Mouse (Mus musculus) megakaryocyte, adult 5-6 weeks (primary cell): Measurements from ENCODE around the gene Omg. TPM values are rescaled to one million over a fixed set of nuclear protein-coding genes. Genes with fewer than 3 reads are reported as not detected.

Experiments used
- ATAC-seq: 2 replicates; pipeline ENCODE4 v1.8.0; 2016; ENCODE audit warnings: mild to moderate bottlenecking, inconsistent platforms; ENCODE audit not compliant: poor library complexity, severe bottlenecking
- total RNA-seq, 2 experiments: library from RNA; stranded (forward) in 1 of 2; stranded (reverse) in 1 of 2; fragments of 153-499, 151-499 nt in 1 of 2; fragments of 221-1000, 200-1000 nt in 1 of 2; gene quantifications; 2 replicates each; pipeline versions ENCODE4 v1.2.3 to v1.2.4; 2015 to 2017

Omg gene
- 2.8 and 3.4 TPM in 2 replicates for total RNA-seq (2015)
- 0.37 and 1.1 TPM in 2 replicates for total RNA-seq (2017)

DNA sequence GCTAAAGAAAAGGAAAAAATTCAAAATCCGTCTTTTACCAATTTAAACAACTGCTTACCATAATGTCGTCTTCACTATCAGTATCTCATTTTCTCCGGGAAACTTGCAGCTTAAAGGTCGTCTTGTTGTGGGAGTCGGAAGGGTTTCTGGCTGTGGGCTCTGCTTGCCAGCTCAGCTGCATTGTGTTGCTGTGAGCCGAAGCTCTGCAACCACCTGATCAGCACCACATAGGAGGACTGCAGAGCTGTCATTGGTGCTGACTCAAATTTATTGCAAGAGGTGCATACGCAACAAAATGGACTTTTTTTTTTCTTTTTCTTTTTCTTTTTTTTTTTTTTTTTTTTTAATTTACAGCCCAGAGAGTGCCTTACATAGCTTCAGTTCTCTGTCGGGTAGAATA is at the start of gene Omg:
Gene Omg, minus strand, starts transcription at position 240 of the 400 bp plus-strand sequence.
- ATAC-seq, result no peak

- no peak for ATAC-seq
Measured at GRCm38 (mm10) chr11:79552622-79553021, 48.7 kb upstream of the Omg start.

DNA sequence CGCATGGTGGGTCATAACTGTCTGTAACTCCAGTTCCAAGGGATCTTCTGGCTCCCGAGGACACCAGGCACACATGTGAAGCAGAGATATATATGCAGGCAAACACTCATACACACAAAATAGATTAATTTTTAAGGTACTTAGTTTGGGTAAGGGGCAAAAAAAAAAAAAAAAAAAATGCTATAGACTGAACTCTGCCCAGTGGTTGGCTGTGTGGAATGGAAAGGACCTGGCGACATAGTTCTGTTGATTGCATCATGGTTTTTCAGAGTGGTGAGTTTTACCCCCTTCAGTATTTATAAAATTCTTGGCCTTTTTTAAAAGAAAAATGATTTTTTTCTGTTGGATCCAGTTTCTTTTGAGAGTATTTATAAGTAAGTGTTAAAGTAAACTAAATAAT is 32.4 kb upstream of the Omg start:
- ATAC-seq, result no peak

DNA sequence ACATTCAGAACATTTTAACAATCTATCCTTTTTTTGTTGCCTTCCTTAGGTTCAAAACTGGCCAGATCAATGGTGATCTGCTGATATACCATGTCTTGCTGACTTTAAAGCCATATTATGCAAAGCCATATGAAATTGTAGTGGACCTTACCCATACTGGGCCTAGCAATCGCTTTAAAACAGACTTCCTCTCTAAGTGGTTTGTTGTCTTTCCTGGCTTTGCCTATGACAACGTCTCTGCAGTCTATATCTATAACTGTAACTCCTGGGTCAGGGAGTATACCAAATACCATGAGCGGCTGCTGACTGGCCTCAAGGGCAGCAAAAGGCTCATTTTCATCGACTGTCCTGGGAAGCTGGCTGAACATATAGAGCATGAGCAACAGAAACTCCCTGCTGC is 31.7 kb upstream of the Omg start:
- ATAC-seq, result no peak

- ATAC-seq, result no peak
Measured at GRCm38 (mm10) chr11:79533950-79534690, 30.2 kb upstream of the Omg start.

DNA sequence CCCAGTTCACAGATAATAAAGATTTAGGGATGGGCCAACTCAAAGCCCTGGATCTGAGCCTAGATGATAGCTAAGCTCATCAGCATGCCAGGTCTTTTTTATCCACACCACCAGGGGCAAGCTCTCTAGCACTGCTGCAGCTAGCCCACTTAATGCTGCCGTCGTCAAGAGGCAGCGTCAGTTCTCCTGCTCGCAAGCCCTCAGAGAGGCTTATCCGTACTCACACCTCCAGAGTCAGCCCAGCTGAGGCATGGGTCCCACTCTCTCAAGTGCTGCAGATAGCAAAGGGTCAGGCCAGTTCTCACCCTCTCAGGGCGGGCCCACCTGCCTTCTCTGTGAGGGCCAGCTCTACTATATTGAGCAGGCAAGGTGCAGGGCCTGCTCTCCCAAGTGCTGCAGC is 29.4 kb upstream of the Omg start:
- no peak for ATAC-seq

GRCm38 (mm10) chr11:79531485-79531884 is 27.6 kb upstream of the Omg start:
- ATAC-seq, result no peak

- ATAC-seq, result no peak
Measured at GRCm38 (mm10) chr11:79530774-79531173, 26.9 kb upstream of the Omg start.

GRCm38 (mm10) chr11:79530333-79530761 is 26.5 kb upstream of the Omg start, which contains the start of the genes Evi2 and Evi2a:
Evi2 (minus strand) TSS chr11:79530589.
Evi2a (minus strand) TSS chr11:79530609.
- peak; percentile 76 for ATAC-seq

DNA sequence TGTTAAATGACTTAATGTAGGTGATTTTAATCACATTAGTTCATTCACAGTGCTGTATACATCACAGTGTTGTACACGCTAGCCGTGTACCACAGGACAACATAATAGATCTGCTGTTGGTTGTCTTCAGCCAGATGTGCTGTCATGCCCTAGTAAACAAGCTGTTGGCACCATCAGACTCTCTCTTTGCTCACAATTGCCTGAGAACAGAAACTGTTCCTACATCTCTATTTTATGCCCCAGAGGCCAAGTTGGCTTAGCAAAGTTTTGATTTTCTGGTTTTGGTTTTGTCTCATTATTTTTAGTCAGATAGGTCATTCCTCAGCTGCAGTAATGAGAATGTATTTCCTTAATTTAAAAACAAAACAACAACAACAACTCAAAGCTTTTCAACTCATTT is 25.9 kb upstream of the Omg start:
- no peak for ATAC-seq

DNA sequence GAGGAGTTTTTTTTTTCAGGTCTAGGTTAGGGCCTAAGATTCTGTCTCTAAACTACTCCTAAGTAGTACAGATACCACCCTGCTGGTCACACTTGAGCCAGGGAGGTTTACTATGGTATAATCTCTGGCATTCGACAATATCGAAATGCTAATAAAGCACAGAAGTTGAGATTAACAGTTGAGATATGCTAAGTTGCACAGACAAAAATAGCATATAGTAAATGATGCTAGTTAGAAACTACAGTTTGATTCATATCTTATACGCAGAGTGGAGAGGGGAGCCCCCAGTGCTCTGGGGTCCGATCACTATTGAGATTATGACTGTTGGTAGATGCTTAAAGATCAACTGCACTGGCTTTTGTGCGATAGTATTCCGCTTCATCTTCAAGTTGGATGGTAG is 25.3 kb upstream of the Omg start:
- no peak for ATAC-seq

DNA sequence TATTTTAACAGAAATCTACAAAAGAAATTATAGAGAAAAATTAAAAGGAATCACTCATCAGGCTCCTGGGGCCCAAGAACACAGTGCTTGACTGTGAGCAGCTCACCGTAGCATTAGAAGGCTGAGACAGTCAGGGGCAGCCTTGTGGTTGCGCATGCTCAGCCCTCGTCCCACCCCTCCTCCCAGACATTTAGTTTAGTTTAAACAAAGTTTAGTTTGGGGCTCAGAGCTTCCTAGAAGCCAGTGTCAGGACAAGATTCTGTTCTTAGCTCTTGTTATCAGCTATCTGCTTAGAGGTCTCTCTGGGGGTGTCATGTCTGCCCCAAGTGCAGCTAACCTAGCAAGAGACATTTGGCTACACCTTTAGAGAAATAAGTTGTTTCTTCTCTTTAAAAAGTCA is 24.7 kb upstream of the Omg start:
- ATAC-seq, result no peak

DNA sequence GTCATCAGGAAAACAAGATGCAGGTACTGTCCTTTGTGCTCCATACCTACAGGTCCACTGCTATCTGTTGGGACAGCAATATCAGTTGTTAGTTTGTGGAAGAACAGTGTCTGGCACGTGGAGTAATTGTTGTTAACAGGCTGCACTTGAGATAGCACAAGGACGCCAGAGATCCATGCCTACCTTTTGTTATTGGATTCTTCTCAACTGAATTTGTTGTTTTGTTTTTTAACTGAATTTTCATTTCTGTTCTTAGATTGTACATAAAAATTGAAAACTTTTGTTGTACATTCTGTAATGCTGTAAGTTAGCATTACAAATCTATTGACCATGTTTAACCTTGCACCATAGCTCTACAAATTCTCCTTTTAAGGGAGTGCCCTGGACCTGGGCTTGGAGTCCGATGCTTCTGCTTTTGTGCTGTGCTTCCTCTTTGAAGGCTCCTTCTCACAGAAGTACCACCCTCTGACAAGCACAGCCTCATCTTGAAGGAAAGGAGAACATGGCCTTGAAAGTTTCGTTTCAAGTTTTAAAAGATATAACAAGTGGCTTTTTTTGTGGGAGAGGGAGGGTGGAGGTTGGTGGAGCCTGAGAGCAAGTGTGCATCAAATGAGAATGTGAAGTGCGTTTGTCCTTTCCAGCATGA is 24.0 kb upstream of the Omg start:
- ATAC-seq, result peak; percentile 77

- peak; percentile 19 for ATAC-seq
Measured at GRCm38 (mm10) chr11:79527015-79527738, 23.3 kb upstream of the Omg start.

- ATAC-seq, result no peak
Measured at GRCm38 (mm10) chr11:79526549-79526948, 22.7 kb upstream of the Omg start.

- no peak for ATAC-seq
Measured at GRCm38 (mm10) chr11:79524310-79524575, 20.4 kb upstream of the Omg start.

DNA sequence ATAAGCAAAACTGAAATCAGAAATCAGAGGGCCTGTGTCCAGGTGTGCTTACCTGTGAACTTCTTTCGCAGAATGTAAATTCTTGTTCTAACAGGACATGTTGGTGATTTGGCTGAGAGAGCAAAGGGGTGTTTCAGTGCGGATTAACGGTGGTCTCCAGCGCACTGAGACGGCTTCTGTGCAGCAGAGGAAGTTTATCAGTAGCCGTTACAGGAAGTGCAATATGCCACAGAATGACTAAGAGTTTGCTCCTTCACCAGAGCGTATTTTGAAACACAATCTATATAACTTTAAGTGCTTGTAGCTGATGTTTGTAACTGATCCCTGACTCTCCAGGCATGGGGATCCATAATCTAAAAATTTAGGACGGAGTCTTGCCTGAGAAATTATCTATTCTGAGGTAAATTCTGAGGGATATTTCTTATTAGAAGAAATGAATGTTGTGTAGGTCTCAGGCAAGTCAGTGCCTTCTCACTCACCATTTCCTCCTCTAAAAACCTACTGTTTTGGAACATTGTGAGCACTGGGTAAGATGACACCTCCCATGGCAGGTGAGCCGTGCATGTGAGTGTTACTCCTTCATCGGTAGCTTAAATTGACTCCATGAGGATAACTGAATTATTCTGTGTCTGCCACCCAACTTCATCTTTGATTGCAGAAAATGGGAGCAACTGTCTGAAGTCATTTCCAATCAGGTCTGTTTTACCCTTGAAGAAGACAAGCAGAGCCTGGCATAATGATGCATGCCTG is 19.9 kb upstream of the Omg start, which contains the start of gene Evi2b:
Gene Evi2b, minus strand, starts transcription at position 203 of the 750 bp plus-strand sequence.
- peak; percentile 31 for ATAC-seq

DNA sequence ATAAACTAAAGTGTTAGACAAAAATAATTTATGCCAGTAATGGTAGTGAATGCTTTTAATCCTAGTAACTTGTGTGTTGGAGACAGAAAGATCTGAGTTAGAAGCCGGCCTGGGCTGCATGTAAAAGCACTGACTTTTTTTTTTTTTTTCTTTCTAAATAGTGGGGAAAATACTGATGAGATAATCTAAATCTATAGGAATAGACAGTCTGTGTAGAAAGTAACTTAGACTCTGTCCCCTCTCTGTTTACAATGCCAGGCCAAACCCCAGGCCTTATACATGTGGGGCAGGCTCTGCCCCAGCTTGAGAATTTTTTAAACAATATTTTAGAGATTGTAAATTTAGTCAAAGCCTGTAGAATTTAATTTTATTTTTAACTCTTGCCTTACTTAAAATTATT is 19.1 kb upstream of the Omg start:
- no peak for ATAC-seq

- 0 out of 2 replicates have a peak, but pooled peaks have one; percentile 19 for ATAC-seq
Measured at GRCm38 (mm10) chr11:79521930-79522329, 18.0 kb upstream of the Omg start.

- no peak for ATAC-seq
Measured at GRCm38 (mm10) chr11:79520772-79521171, 16.9 kb upstream of the Omg start.

DNA sequence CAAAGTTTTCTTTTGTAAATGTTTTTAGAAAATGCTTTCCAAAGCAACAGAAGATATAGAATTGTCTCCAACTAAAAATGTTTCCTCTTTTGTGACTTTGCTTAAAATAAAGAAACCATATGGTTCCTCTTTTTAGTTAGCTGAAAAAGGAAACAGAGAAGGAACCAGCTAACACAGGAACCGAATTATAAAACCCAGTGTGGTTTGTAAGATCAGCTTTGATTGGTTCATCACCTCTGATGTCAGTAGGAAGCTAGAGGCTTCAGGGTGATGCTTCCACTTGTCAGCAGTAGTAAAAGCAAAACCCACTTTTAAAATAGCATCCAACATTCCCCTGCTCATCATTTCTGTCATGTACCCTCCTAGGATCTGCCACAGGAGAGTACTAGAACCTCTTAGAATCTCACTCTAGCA is 16.0 kb upstream of the Omg start:
- peak; percentile 90 for ATAC-seq
